Mouse (Mus musculus) thymus, postnatal 36 days (tissue): ENCODE results near the gene Eci2.
A peak's percentile ranks its signal among the peaks of the same experiment; 100 is the strongest.
"Not testable (repeated sequence)": the region's sequence is repeated elsewhere in the genome, so short reads cannot be mapped to it uniquely, and the experiment has no call there.

Experiments
- DNase-seq, 2 experiments: peaks; one replicate each; pipeline ENCODE4 v3.0.0; 2022; ENCODE audit warnings: mixed read lengths in 2 of 2

The Eci2 gene

DNA sequence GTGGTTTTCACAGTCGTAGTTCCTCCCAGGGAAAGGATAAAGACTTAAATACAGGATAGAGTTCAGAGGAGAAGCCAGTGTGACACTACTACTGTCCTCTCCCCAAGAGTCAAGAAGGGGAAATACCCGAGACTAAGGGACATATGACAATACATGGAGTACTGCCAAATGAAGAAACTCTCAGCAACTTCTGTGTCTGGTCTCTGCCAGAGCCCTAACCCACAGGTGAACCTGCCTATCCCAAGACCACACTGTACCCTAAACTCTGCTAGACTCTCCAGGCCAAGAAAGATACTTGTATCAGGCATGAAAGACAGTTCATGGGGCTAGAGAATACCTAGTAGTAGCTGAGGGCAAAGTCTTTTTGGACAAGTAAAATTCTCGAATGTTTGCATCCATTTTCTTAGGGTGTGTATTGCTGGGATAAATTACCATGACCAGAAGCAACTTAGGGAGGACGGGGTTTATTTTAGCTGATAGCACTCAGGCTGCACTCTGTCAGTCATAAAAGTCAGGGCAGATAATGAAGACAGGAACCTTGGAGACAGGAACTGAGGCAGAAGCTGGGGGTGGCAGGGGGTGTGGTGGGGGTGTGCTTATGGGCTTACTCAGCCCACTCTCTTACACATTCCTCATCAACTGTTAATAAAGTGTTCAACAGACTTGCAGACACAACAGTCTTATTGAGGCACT lies 35.2 kb downstream of the Eci2 start:
- no peak for DNase-seq

DNA sequence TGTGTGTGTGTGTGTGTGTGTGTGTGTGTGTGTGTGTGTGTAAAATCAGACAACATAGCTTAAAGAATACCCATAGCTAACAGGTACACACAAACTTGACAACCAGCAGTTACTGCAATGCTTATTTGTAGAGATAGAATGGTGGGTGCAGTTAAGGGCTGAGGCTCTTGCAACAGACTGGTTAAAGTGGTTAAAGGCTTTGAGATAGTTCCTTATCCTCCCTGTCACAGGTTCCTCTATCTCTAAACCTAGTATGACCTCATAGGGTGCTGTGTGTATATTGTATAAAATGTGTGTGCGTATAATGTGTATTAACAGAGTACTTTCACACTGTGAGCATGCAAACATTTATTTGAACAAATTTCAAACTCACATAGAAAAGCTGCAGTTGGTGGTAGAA lies 43.4 kb downstream of the Eci2 start:
- not testable (repeated sequence) for DNase-seq

- not testable (repeated sequence) for DNase-seq
Measured at GRCm38 (mm10) chr13:34978635-34979034, 48.3 kb downstream of the Eci2 start.

- no peak for DNase-seq
Measured at GRCm38 (mm10) chr13:34977410-34977809, 49.5 kb downstream of the Eci2 start.

DNA sequence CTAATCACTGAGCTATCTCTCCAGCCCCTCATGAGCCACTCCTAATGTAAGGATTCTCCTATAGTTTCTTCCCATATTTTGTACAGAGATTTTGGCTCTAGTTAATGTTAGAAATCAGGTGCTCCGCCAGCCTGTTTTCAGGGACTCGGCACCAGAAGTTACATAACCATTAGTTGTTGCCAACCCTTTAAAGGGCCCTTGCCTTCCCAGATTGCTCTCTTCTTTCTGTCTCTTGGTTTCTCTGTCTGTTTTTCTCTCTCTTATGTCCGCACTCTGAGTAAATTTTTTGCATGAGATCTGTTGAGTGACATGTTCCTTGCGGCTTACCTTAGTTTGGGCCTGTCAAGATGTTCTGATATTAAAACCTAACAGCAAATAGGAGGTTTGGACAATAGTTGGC lies 50.8 kb downstream of the Eci2 start:
- no peak for DNase-seq

DNA sequence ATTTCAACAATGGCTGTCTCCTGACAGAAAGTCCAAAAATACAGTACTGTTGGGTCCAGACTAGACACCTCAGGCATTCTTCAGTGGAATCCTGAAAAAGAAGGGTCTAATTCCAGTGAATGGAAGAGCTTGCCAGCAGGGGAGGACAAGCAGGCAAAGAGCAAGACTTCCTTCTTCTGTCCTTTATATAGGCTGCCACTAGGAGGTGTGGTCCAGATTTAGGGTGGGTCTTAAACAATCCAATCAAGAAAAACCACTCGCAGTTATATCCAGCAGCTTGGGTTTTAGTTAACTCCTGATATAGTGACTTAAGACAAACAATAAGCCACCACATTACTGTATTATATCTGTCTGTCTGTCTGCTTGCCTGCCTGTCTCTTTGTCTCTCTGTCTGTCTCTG lies 53.1 kb downstream of the Eci2 start:
- no peak for DNase-seq

DNA sequence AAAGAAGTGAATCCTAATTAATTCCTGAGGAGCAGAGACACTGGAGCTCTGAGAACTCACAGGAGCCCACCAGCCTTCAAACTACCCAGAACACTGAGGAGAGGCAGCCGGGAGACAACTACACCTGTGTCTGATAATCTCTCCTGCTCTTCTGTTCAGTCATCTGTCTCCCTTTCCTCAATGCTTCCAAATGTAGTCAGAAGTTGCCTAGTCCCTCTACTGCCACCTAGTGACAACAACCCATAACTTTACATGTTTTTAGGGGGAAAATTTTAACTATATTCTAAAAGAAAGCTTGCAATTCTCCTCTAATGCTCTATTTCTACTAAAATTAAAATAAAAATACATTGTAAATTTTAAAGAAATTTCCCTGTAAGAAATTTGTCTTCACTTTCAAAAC lies 53.7 kb downstream of the Eci2 start:
- no peak for DNase-seq

DNA sequence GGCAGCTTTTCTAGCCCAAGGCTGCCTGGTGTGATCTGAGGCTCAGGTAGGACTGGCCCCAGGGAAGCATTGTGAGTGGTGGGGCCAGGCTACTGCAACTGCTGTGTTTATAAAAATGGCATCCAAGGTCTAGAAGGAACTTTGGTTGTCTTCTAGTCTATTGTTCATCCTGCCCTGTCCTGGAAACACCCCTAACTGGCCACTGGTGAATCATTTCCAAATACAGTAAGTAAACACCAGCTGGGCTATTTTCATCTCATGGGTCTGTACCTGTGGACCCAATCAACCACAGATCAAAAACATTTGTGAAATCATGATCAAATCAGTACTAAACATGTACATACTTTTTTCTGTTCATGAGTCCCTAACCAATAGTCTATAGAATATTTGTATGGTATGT lies 54.4 kb downstream of the Eci2 start:
- not testable (repeated sequence) for DNase-seq

DNA sequence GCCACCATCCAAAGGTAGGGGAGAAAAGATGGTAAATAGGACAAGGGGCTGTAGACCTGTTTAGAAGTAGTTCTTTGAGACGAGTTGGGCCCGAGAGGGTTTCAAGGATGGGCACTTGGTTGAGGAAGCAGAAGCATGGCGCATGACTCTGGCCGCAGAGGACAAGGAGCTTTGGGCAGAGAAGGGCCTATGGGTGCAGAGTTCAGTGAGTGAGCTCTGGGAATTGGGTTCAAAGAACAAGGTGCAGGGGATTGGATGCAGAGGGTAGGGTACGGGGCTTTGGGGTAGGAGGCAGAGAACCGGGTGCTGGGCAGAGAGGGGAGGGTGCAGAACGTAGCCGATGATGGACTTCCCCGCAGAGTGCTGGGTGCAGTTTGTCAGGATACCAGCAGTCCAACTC lies 61.2 kb downstream of the Eci2 start:
- not testable (repeated sequence) for DNase-seq

DNA sequence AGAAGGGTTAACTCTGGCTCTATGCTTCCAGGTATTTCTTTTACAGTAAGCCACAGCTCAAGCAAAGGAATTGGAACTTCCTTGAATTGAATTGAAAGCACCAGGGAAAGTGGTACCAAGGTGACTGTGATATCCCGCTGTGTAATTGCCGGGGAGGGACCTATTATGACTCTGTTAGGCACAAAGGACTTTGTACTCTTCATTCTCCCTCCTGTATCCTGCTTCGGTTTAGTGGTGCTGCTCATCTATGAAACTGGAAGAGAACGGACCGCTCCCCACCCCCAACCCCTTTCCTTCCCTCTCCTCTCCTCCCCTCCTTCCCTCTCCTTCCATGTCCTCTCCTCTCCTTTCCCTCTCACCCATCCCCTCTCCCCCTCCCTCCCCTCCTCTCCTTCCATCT lies 62.0 kb downstream of the Eci2 start:
- DNase-seq, result no peak

DNA sequence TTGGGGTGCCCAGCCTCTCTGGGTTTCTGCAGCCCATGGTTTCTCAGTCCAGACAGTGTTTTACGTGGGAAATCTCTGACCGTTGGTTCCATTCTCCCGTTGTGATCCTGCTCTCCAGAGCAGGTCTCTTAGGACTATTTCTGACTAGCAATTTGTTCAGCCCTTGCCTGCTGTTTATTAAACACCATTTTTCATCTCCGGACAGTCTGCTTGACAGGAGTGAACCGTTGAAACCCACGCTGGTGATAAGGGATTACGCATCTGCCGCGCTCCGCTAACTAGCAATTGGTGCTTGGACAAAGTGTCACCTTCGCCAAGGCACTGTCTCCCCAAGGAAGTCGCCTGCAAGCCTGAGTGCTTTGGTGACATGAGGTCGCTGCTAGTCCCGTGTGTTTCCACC lies 62.5 kb downstream of the Eci2 start:
- DNase-seq, result no peak

- peak in 1 of 2 experiments; percentile 16 for DNase-seq
Measured at GRCm38 (mm10) chr13:34963511-34964397, 63.1 kb downstream of the Eci2 start, which contains the start of gene Eci3. Eci3 (minus strand) TSS chr13:34963810.

GRCm38 (mm10) chr13:34960996-34961770 lies 65.7 kb downstream of the Eci2 start:
- no peak for DNase-seq

DNA sequence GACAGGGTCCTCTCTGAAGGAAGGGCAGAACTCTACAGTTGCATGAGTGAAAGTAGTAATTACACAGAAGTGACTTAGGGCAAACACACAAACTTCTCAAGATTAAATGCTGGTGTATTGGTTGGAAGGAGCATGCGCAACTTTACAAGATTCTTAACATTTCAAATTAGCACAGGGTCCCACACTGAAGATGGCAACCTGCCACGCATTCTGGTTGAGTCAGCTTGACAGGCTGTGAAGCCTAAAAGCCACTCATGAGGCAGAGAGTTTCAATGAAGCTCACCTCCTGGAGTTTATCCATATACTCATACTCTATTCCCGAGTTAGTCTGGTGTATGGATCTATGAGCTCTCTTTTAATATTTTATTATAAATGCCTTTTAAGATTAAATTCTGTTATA lies 68.7 kb downstream of the Eci2 start:
- not testable (repeated sequence) for DNase-seq

DNA sequence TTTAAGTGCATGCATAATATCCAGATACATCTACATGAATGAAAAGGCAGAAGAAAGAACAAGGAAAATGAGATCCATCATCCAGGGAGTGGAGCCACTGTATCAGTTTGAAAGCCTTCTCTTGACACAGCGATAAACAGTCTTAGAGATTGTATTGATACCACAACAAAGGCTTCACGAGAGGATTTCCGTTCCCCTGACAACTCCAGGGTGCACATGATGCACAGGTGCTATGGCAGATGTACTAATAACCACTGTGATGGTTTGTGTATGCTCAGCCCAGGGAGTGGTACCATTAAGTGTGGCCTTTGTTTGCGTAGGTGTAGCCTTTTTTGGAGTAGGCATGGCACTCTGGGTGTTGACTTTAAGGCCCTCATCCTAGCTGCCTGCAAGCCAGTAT lies 70.0 kb downstream of the Eci2 start:
- peak; percentile 40 to 59 for DNase-seq

GRCm38 (mm10) chr13:34951437-34951836 lies 75.5 kb downstream of the Eci2 start:
- not testable (repeated sequence) for DNase-seq

GRCm38 (mm10) chr13:34942370-34942769 lies 84.5 kb downstream of the Eci2 start:
- no peak for DNase-seq

DNA sequence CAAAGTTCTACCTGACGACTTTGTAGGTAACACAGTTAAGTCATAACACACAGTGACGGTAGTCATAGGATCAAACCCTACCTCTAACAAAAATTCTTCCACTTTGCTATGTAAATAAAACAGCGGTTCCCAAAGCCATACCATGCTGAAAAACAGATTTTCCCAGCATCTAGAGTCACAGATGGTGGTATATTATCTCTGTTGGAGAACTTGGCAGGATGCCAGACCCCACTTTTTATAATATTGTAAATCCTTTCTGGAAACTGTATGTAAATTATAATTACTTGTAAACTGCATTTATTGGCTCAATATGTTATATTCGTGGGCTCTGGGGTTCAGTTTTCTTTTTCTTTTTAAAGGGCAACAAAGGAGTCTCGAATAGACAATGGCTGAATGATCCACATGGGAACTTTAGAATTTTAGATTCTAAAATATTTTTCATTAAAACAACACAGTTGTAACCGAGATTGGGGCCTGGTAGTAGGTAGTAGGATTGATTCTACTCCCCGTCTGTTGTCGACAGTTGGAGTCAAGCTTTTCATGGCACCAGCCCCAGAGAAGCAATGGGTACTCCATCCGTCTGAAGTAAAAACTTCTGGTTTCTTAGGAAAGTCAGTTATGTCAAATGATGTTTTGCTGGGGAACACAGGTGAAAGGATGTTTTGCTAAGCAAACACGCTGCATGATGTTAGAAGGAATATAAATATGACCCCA lies 91.8 kb downstream of the Eci2 start:
- no peak for DNase-seq
